Mouse (Mus musculus) embryonic facial prominence, embryonic 10.5 days (tissue): ENCODE measurements around the gene Mier2. TPM values are rescaled to one million over a fixed set of nuclear protein-coding genes. Genes with fewer than 3 reads are reported as not detected.

Experiments used
- DNase-seq: peaks from one replicate; pipeline ENCODE4 v3.0.0-alpha.2; 2017; ENCODE audit warnings: low spot score
- H3K27ac ChIP-seq: fragments of 300-500 bp; sonication (generic); replicated peaks from 2 replicates; pipeline ENCODE4 v1.5.1; 2016; ENCODE audit warnings: mild to moderate bottlenecking
- H3K27me3 ChIP-seq: fragments of 300-500 bp; sonication (generic); replicated peaks from 2 replicates; pipeline ENCODE4 v1.6.1; 2016; ENCODE audit warnings: low read depth, mild to moderate bottlenecking; ENCODE audit not compliant: poor library complexity, severe bottlenecking
- H3K36me3 ChIP-seq: fragments of 300-500 bp; sonication (generic); replicated peaks from 2 replicates; pipeline ENCODE4 v1.6.1; 2016; ENCODE audit warnings: mild to moderate bottlenecking, moderate library complexity
- H3K4me1 ChIP-seq: fragments of 300-500 bp; sonication (generic); 2 replicates; pipeline ENCODE4 v1.6.1; 2016
- H3K4me3 ChIP-seq: fragments of 300-500 bp; sonication (generic); 2 replicates; pipeline ENCODE4 v1.5.1; 2016; ENCODE audit warnings: mild to moderate bottlenecking, moderate library complexity
- H3K9me3 ChIP-seq: fragments of 300-500 bp; sonication (generic); 2 replicates; pipeline ENCODE4 v1.6.1; 2016; ENCODE audit warnings: mild to moderate bottlenecking
- WGBS: fragments of 180-500 bp; shearing (Covaris S2); methylation state at CpG from one replicate; pipeline ENCODE4 v1.1.7; 2016; 5-methylcytosine and 5-hydroxymethylcytosine counted together
- polyA plus RNA-seq: library from polyadenylated mRNA; unstranded; fragments of >200 nt; fragmentation: Nextera tagmentation; extraction: Ambion mirVana; gene quantifications from 2 replicates; pipeline ENCODE4 v1.2.1, GENCODE M21; 2016

Mier2 gene
- polyA plus RNA-seq, 1 experiment from 2014 or later = 77.3 TPM

DNA sequence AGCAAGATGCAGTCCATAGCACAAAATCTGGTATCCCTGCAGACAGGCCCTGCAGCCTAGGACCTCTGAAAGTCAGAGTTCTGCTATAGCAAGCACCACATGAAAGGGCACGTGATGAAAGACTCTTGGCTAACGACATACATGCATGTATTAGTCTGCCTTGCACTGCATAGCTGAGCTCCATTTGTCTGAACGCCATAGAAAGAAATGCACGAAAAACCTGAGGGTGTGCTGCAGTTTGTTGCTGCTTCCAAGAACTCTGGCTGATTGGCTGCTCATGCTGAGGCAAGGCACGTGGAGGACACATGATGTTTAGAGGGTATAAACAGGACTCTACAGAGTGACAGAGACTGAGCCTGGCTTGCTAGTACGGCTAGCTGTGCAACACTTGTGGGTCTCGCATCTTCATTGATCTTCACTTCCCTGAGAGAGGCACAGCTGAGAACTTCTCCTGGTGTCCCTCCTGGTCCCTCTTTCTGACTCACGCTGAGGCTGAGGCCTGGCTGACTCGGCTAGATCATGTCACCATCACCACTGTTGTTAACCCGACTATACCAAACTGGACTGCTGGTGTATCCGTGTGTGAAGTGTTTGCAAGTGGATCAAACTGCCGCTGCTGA lies 18.4 kb downstream of the Mier2 start:
- peak; percentile 6 for DNase-seq
- Histone ChIP-seq H3K36me3 (peaks cover 44% of the 10 kb centered on the region), H3K9me3 (no peaks in the 10 kb centered on the region), H3K27ac (no peak overlapping the region), H3K4me3 (no peak overlapping the region), H3K4me1 (peaks cover 26% of the 10 kb centered on the region), H3K27me3 (peaks cover 8% of the 10 kb centered on the region)
- WGBS = 77% methylated on average over 12 of the region's 12 CpGs

DNA sequence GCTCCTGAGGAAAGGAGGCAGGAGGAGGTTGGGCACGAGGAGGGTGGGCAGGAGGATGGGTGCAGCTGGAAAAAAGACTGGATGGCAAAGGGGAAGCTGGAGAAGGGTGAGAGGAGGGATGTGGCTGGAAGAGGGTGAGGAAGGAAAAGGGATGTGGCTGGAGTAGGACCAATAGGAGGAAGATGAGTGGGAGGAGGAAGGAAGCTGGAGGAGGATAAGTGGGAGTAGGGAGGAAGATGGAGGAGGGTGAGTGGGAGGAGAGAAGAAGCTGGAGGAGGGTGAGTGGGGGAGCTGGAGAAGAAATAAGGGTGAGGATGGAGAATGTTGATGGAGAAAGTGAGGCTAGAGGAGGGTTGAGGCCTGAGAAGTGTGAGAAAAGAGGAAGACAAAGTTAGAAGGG lies 19.6 kb downstream of the Mier2 start:
- Histone ChIP-seq H3K9me3 (no peaks in the 10 kb centered on the region), H3K4me1 (peaks cover 26% of the 10 kb centered on the region), H3K27me3 (peaks cover 8% of the 10 kb centered on the region), H3K4me3 (no peak overlapping the region), H3K27ac (no peak overlapping the region), H3K36me3 (peaks cover 33% of the 10 kb centered on the region)
- DNase-seq = peak; percentile 6
- WGBS = 61% methylated on average over 1 of the region's 1 CpGs

DNA sequence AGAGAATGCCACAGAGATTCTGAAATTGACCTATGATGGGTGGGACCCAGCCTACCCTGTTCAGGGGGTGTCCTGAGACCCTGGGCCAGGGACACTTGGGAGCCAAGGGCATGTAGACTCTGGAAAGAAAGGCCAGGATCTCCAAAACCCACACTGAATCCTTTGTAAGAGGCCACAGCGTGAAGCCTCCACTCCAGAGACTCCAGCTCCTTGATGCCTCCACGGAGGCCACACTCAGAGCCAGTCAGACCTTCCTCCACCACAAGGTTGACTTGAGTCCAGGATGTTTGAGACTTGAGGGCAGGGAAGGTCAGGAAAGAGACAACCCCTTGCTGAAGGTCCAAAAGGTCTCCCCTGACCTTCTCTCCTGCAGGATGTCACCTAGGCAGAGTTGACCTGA lies 20.6 kb downstream of the Mier2 start:
- H3K9me3 ChIP-seq = no peaks in the 10 kb centered on the region
- 80% methylated on average over 2 of the region's 2 CpGs for WGBS
- H3K4me1 ChIP-seq = peaks cover 29% of the 10 kb centered on the region
- peak; percentile 6 for DNase-seq
- no peak overlapping the region for H3K27ac ChIP-seq
- no peak overlapping the region for H3K4me3 ChIP-seq
- peaks cover 8% of the 10 kb centered on the region for H3K27me3 ChIP-seq
- H3K36me3 ChIP-seq = peaks cover 33% of the 10 kb centered on the region

DNA sequence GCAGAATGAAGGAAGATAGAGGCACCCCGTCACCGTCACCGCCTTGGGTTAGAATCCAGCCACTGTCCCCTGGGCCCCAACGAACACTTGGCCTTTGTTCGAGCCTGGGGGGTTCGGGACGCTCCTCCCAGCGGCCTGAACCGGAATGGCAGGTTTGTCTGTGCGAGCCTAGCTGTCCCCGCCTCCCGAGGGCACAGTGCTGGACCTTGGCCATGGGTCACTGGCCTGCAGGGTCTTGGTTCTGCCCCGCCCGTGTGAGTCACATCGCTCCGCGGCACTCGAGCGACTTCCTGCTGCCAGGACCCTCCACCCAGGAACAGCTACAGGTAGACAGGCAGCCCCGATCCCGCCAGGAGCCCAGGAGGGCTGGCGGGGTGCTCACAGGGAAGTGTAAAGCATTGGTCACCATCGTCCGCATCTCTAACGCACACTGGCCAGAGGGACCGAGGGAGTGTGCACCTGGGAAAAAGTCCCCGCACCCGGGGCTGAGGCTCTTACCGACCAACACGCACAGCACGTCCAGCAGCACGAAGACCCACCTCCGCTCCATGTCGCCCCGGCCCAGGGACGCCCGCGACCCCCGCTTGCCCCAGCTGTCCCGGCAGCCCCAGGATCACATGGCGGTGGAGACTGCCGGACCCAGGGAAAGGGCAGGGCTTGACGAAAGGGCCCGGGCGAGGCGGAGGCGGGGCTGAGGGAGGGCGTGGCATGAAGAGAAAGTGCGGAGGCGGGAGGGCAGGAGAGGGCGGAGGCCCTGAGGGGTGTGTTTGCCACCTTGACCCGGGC lies 21.7 kb downstream of the Mier2 start, which contains the start of gene Plpp2:
Plpp2 (minus strand) TSS at position 671 of the 786 bp plus-strand sequence.
- DNase-seq = peak; percentile 89
- peak within 1 kb of the TSS; percentile 80 for H3K27ac ChIP-seq
- H3K36me3 ChIP-seq = peaks cover 32% of the 10 kb centered on the region
- H3K9me3 ChIP-seq = no peaks in the 10 kb centered on the region
- H3K27me3 ChIP-seq = peaks cover 8% of the 10 kb centered on the region
- peak within 1 kb of the TSS; percentile 81 for H3K4me3 ChIP-seq
- WGBS = under 1% methylated on average over 52 of the region's 52 CpGs
- peaks cover 29% of the 10 kb centered on the region for H3K4me1 ChIP-seq

DNA sequence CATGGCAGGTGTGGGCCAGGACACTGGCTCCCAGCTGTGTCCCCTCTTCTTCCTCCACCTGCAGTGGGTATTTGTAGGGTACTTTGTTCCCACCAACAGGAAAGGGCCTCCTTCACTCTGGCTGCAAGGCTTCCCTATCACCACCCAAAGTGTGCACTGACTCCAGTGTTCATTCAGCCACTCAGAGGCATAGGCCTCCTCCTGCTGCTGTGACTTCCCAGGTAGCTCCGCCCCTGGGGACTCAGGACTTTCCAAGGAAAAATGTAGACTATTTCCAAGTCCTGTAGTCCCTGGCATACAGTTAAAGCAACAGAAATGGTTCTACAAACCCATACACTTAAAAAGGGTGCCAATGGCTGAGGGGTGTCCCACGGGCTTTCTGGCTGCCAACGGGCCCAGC lies 22.3 kb downstream of the Mier2 start:
- Histone ChIP-seq H3K27ac (peak overlapping the region; percentile 80), H3K4me1 (peaks cover 29% of the 10 kb centered on the region), H3K36me3 (peaks cover 30% of the 10 kb centered on the region), H3K4me3 (peak overlapping the region; percentile 81), H3K27me3 (peaks cover 8% of the 10 kb centered on the region), H3K9me3 (no peaks in the 10 kb centered on the region)
- DNase-seq = peak; percentile 22
- WGBS = 25% methylated on average over 3 of the region's 3 CpGs

DNA sequence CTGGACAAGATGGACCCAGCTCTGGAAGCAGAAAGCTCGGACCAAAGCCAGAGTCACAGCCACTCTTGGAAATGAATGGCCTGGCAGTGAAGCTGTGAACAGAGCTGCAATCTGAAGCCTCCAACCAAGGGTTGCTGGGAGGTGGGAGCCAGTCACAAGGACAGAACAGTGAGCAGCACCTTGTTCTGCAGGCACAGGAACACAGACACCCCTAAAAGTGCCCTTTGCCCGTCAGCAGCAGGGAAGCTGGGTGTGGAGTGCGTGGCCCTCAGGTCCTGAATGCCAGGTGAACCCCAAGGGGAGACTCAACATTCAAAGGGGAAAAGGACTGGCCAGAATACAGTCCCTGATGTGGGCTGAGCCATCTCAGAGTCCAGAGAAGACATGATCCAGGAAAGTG lies 23.4 kb downstream of the Mier2 start:
- H3K4me1 ChIP-seq = peaks cover 29% of the 10 kb centered on the region
- no peak overlapping the region for H3K4me3 ChIP-seq
- no peaks in the 10 kb centered on the region for H3K9me3 ChIP-seq
- 85% methylated on average over 3 of the region's 3 CpGs for WGBS
- H3K27ac ChIP-seq = no peak overlapping the region
- DNase-seq = peak; percentile 7
- peaks cover 8% of the 10 kb centered on the region for H3K27me3 ChIP-seq
- peaks cover 36% of the 10 kb centered on the region for H3K36me3 ChIP-seq

DNA sequence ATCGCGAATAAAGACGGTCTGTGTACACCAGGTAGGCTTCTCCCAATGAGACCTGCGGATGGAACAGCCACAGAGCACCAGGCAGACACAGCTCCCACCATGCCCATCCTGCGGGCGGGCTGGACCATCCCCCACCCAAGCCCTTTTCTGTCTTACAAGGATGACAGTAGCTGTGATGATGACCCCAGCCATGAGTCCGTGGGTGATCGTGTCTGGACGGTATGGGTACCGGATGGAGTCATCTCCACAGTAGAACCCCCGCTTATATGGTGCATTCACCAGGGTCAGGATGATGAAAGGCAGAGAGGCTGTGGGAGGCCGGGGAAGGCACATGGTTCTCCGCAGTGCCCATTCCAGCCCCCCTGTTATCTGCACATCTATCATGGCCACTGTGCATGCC lies 24.3 kb downstream of the Mier2 start:
- DNase-seq = peak; percentile 8
- WGBS = 95% methylated on average over 13 of the region's 13 CpGs

DNA sequence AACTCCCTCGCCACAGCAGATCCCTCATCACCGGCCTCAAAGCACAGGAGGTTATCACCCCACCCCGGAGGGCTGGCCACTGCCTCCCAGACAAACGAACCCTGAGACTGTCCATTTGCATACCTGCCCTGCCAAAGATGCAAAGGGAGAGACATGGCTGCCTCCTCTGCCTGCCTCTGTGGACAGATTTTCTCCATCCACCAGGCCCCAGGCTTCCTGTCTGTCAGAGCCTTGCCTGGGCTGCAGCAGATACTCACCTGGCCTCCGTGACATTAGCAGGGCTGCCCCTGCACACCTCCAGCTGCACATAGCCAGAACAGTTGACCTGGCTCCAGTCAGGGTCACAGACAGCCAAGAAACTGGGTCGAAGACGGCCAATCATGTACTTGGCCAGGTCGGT lies 24.8 kb downstream of the Mier2 start:
- peaks cover 8% of the 10 kb centered on the region for H3K27me3 ChIP-seq
- H3K9me3 ChIP-seq = no peaks in the 10 kb centered on the region
- WGBS = 77% methylated on average over 8 of the region's 8 CpGs
- peaks cover 49% of the 10 kb centered on the region for H3K36me3 ChIP-seq
- no peak overlapping the region for H3K27ac ChIP-seq
- H3K4me3 ChIP-seq = no peak overlapping the region
- DNase-seq = peak; percentile 7
- peaks cover 29% of the 10 kb centered on the region for H3K4me1 ChIP-seq

More for the DNA sequence above, 24.3 kb downstream of the Mier2 start:
- H3K27me3 ChIP-seq = peaks cover 8% of the 10 kb centered on the region
- peaks cover 45% of the 10 kb centered on the region for H3K36me3 ChIP-seq
- no peak overlapping the region for H3K27ac ChIP-seq
- H3K4me1 ChIP-seq = peaks cover 29% of the 10 kb centered on the region
- H3K4me3 ChIP-seq = no peak overlapping the region
- H3K9me3 ChIP-seq = no peaks in the 10 kb centered on the region

DNA sequence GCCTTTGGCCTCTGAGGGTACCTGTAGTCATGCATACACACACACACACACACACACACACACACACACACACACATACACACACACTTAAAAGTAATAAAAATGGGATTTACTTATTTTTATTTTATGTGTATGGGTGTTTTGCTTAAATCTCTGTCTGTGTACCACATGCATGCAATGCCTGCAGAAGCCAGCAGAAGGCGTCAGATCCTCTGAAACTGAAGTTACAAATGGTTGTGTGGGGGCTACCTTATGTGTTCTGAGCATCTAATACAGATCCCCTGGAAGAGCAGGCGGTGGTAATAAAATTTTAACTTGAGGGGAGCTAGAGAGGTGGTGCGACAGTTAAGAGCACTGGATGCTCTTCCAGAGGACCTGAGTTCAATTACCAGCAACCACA lies 26.9 kb downstream of the Mier2 start:
- Histone ChIP-seq H3K36me3 (peaks cover 58% of the 10 kb centered on the region), H3K9me3 (no peaks in the 10 kb centered on the region), H3K27ac (no peak overlapping the region), H3K4me1 (peaks cover 19% of the 10 kb centered on the region), H3K4me3 (no peak overlapping the region), H3K27me3 (no peaks in the 10 kb centered on the region)
- DNase-seq = peak; percentile 6
- 77% methylated on average over 3 of the region's 3 CpGs for WGBS

DNA sequence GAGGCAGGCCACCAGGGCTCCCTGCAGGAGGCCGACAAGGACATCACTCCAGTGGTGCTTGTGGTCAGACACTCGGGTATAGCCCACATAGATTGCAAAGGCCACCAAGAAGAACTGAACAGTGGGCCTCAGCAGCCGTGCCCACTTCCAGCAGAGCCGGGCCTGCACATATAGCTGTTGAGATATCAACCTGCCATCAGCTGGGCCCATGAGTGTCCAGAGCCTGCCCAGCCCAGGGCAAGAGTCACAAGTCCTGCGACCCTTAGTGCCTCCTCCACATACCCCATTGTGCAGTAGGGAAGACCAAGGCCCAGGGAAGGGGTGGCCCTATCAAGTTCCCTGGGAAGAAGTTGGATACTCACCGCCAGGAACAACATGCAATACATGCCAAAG lies 27.6 kb downstream of the Mier2 start:
- Histone ChIP-seq H3K36me3 (peaks cover 58% of the 10 kb centered on the region), H3K27me3 (no peaks in the 10 kb centered on the region), H3K4me3 (no peak overlapping the region), H3K27ac (no peak overlapping the region), H3K9me3 (no peaks in the 10 kb centered on the region), H3K4me1 (peaks cover 12% of the 10 kb centered on the region)
- DNase-seq = no peak
- WGBS = 89% methylated on average over 6 of the region's 6 CpGs

DNA sequence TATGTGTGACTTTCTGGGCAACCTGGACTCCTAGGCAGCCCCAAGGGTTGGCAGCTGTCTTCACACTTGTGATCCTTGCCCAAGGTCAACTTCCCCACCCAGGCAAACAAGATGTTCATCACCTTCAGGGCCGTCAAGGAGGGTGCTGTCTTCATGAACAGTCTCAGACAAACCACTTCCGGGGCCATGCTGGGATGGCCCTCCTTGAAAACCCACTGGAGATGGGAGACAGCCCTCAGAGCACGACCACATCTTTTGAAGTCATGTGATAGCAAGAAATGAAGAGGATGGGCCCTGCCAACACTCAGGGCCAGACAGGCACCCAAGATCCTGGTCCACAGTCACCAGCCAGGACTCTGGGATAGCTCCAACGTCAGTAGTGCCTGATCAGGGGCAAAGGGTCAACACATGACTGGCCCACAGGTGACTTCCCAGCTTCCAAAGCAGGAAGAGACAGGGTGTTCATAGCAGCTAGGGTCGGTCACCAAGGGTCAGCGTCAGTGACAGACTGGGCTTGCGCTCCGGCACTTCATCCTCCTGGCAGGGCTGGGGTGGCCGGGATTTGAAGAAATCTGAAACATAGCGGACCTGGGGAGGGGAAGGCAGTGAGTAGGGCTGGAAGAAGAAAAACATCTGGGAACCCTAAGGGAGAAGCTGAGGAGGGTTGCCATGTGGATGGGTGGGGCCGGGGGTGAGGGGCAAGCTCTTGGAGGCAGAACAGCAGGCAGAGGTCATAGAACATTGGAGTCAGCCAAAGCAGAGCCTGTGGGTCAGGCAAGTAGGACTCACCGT lies 28.1 kb downstream of the Mier2 start:
- H3K4me1 ChIP-seq = peaks cover 7% of the 10 kb centered on the region; the same call in 1 of the 2 replicates
- no peak overlapping the region for H3K27ac ChIP-seq
- no peaks in the 10 kb centered on the region for H3K9me3 ChIP-seq
- H3K27me3 ChIP-seq = no peaks in the 10 kb centered on the region
- H3K36me3 ChIP-seq = peaks cover 58% of the 10 kb centered on the region
- 85% methylated on average over 12 of the region's 12 CpGs for WGBS
- peak; percentile 6 for DNase-seq
- no peak overlapping the region for H3K4me3 ChIP-seq

DNA sequence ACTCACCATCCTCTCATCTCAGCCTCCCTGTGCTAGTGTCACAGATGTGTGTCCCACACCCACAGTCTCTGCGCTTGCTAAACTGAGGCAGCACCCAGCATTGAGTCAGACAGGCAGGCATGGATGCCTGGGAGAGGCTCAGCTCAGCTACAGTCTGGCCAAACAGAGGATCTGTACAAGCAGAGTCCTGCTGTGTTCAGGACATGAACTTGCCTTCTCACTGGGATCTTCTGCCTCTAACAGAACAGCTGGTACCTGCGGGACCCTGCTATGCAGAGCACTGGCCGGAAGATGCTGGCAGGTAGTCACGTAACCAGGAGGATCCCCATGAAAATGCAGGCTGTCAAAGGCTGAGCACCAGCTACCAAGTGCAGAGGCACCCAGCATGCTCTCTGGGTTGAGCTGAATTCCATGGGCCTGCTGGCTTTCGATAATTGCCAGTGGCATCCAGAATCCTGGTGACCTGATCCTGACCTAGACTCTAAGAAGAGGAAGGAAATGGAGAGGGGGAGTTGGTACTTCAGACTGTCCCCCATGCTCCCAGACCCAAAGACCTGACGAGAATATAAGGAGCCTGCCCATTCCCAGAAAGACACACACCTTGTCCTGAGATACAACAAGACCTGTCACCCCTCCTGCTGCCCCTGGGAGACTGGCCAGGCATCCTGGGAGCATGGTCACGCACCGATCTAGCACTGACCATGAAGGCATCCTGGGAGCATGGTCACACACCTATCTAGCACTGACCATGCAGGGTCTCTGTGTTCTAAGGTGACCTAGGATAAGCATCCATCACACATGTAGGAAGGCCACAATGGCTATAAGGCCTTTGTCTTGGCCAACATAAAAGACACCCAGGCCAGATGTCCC lies 29.3 kb downstream of the Mier2 start:
- DNase-seq = peak; percentile 4

More for the DNA sequence above, 29.3 kb downstream of the Mier2 start:
- H3K36me3 ChIP-seq = peaks cover 58% of the 10 kb centered on the region
- 88% methylated on average over 8 of the region's 8 CpGs for WGBS
- H3K4me3 ChIP-seq = no peak overlapping the region
- no peaks in the 10 kb centered on the region for H3K9me3 ChIP-seq
- H3K4me1 ChIP-seq = peaks cover 3% of the 10 kb centered on the region; the same call in 1 of the 2 replicates
- H3K27ac ChIP-seq = no peak overlapping the region
- no peaks in the 10 kb centered on the region for H3K27me3 ChIP-seq
